Mouse (Mus musculus) urinary bladder, postnatal 25 days (tissue): ENCODE measurements around the gene Fmo5.

ENCODE experiments used
- DNase-seq: peaks from one replicate; pipeline ENCODE4 v3.0.0; 2022; ENCODE audit warnings: low spot score

The Fmo5 gene

DNA sequence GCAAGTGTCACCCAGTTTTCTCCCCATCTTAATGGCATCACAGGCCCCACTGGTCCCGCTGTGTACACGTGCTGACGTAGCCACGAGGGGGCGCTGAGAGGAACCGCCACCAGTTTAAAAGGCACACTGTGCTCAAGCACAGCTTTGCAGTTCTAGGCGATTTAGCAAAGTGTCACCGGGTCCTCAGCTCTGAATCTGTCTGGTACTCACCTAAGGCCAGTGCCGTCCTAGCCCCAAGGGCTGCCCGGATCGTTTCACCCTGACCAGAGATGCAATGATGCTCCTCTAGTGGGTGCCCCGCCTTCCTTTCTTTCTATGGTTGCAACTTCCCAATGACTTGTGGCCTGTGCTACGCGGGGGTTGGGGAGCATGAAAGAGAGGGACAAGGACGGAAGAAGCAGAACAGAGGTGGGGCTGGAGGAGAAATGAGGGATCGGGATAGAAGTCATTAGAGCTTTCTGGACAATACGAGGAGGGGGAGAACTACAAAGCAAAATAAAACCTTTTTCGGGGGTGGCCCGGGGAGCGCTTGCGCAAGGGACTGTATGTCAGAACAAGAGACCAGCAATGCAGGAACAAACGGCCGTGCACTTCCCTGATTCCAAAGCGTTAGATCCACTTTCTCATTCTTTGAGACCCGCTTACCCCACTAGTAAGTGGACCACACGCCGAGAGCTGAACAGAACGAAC, 52.2 kb downstream of the Fmo5 start:
- peak; percentile 79 for DNase-seq

GRCm38 (mm10) chr3:97681321-97682158, 52.9 kb downstream of the Fmo5 start:
- peak; percentile 58 for DNase-seq

DNA sequence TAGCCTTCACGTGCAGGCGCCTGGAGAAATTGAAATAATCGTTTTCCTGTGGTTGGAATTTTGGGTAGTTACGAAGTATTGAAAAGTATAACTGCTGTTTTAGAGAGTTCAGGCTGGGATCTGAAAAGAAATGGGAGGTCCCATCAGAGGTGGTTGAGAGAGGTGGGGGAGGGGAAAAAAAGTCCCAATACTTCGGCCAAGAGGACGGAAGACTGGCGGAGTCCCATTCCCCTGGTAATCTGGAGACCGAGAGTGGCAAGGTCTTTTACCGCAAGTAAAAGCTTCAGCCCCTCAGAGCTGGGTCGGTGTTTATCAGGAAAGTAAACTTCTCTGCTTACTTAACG, 53.5 kb downstream of the Fmo5 start:
- DNase-seq: no peak

- no peak for DNase-seq
Observed at GRCm38 (mm10) chr3:97682576-97682975, 54.0 kb downstream of the Fmo5 start.

GRCm38 (mm10) chr3:97683560-97684195, 55.1 kb downstream of the Fmo5 start:
- no peak for DNase-seq

DNA sequence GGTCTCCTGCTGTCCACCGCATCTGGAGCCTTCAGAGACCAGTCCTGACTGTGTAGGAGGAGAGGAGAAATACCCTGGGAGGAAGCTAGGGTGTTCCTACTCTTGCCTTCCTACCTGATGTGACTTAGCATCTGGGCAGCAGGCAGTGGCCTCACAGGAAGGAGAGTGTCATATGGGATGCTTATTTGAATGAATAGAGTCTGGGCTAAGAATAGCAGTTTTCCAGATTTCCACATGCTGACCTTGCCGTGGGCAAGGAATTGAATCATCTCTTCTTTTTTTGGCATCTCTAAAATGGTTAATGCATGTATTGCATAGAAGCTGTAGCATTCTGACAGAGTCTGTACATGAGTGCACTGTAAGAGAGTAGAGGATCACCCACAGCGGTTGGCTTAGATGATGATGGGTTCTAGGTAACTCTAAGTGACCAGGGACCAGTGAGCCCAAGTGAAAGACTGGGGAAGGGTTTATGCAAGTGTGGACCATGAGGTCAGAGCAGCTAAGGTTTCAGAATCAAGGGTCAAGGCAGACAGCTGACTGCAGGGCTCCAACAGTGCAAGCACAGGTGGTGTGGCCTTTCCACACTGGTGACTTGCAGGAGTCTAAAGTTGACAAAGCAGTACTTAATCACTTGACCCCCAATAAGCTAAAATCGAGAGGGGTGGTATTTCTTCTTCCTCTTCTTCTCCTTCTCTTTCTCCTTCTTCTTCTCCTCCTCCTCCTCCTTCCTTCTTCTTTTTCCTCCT, 57.9 kb downstream of the Fmo5 start:
- DNase-seq: no peak

DNA sequence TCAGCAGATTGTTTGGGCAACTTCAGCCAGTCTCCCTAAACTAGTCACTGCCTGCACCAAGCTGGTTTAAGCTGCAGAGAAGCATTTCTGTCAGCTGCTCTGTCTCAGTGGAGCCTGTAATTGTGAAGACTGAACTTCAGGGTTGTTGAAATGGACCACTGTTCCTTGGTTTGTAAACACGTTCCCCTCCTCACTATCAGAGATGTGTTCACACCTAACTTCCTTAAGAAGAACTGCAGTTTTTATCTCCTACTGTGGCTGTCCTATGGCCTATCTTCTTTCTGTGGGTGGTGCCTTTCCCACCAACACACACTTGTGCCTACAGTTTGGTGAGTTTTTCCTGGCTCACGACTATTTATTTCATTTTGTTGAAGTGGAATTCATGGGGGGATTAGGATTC, 60.7 kb downstream of the Fmo5 start:
- no peak for DNase-seq

- no peak for DNase-seq
Observed at GRCm38 (mm10) chr3:97690590-97690989, 62.0 kb downstream of the Fmo5 start.

DNA sequence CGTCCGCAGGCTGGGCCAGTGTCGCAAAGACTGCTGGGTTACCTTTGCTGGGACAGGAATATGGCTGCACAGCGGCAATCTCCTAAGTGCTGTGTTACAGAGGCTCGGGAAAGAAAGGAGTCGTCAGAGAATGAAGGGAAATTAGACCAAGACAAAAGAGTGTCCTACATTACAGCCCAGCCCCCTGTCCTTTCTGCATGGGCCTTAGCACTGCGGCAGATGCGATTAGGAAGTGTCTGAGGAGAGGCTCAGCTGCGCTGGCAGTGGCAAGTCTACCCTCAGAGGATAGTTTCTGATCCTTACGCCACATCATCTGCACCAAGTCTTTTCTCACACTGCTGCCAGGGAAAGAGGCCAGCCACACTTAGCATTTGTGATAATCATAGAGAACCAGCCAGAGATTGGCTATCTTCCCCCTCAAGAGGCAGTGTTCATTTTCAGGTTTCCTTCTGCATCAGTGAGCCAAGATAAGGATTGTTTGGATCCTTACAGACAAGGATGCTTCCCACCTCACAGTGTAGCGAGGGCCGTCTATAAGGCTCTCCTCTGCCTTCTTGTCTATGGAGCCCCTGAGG, 62.9 kb downstream of the Fmo5 start:
- no peak for DNase-seq

DNA sequence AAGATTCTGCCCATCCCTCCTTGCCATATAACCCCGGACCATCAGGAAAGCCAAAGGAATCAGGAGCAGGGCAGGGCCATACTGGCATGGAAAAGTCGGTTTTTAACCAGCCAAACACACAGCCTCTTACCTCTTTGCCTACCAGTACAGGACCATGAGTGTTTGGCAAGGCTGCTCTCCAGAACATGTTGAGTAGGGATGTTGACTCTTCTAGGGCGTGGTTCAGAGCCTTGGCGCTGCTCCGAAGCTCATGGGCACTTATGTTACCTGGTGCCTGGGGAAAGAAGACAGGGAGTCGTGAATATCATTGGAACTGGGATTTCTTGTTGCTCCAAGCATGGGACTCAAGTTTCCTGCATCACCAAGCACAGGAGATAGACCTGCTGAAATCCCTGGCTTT, 65.2 kb downstream of the Fmo5 start:
- DNase-seq: no peak

DNA sequence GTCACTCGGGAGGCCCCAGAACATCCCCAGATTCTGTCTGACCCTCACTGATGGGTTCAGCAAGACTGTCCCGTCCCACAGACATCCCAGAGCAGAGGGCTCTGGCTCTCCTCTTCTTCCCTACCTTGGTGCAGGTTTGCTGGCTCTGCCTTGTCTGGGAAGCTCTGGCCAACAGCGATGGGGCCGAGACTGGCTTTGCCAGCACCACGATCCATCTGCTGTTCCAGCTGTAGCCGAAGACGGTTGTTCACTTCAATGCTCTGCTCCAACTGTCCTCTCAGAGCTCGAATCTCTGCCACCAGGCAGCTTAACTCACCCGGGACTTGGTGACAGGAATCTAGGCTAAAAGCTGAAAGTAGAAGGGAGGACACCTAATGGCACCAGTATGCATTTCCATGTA, 68.3 kb downstream of the Fmo5 start:
- no peak for DNase-seq

DNA sequence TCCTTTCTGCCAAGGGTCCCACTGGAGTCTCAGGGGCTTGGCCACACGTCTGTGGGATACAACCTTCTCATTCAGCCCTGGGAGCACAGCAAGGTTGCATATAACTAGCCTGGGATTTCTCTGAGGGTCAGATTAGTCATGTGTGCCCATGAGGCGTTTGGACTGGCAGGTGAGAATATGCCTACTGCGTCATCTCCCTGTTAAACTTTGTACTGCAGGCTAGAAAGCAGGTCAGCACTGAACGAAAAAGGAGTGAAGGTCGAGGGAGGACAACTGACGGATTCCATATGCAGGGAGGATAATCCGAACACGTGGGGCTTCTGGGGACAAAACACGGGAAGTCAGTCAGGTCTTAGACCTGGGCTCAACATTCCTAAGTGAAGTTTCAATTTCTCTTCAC, 68.7 kb downstream of the Fmo5 start:
- DNase-seq: no peak

DNA sequence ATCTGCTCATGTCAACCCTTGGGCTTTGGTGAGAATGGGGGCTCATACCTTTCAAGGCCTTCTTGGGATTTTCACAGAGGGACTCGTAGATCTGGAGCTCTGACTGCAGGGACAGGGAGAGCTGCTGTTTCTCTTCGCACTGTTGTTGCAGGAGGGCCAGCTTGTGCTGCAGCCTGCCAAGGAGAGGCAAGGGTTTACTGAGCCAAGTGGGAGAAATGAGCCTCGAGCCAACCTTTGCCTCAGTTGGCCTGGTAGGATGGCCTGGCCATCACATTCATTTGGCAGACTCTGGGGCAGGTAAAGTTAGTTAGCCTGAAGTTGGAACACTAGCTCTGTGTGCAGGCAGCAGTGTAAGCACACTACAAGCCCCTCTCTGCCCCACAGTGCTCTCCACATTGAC, 70.5 kb downstream of the Fmo5 start:
- DNase-seq: no peak

DNA sequence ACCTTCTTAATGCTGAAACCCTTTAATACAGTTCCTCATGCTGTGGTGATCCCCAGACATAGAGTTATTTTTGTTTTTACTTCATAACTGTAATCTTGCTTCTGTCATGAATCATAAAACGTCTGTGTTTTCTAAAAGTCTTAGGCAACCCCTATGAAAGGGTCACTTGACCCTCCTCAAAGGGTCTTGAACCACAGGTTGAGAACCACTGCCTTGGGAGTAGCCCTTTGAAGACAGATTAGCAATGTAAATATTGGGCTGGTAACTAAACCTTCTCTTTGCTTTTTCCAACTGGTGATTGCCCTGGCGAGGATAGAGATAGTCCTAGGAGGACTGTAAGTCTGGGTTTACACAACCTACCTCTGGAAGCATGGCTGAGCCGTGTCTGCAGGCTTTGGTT, 72.6 kb downstream of the Fmo5 start:
- no peak for DNase-seq

DNA sequence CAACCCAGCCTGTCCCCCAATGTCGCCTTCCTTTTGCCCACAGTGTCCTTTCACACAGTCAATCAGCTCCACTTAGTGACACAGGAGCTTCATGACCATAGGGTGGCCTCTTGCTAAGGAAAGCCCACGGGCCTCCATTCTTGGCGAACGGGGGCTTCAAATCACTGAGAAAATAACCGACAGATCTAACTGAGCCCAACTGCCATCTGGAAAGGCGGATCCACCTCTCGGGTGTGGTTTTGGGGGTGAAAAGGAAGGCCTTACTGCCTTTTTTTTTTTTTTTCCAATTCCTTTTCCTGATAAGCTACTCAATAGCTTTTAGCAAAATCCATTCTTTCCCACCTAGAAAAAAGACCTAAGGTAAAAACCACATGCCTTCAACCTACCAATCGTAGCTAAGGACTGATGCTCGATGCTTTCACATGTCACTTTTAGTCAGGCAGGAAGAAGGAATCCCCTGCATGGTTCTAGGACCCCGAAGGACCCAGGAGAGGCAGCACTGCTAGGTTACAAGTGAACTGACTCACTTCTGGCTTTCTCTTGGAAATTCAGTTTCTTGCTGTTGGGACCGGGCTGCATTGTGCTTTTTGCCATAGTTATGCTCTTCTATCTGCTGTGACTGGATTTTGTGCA, 74.0 kb downstream of the Fmo5 start:
- DNase-seq: no peak
